11 mouse cellular contexts compared by ENCODE assay signal in genomic region chr7:24325197-24325596, GRCm38 (mm10). TPM values are rescaled to one million over a fixed set of nuclear protein-coding genes. Genes with fewer than 3 reads are reported as not detected.
A peak's percentile ranks its signal among the peaks of the same experiment; 100 is the strongest.
DNase-seq lines count a peak whose midpoint lies in the region; ATAC-seq lines count a peak whose summit lies in the region.
"Had no signal": no experiment of that assay in that cellular context is flagged by ENCODE, and none has a peak within 500 bp of the region (broad histone marks: within the 10 kb centered on the region; RNA-seq: fewer than 3 reads in every experiment).

No protein-coding gene starts in this region.

- ATAC-seq in heart, embryonic 16.5 days (replicated peaks; ENCODE audit: extremely low read depth, insufficient read depth, low FRiP score), result no peak
- ATAC-seq in hindbrain, embryonic 12.5 days (ENCODE audit: low FRiP score), result no peak

- H3K9ac ChIP-seq in heart, embryonic 16.5 days (ENCODE audit: low read length), result no peak overlapping the region
- H3K9ac ChIP-seq in hindbrain, embryonic 12.5 days, result no peak overlapping the region

- H3K36me3 ChIP-seq in heart, embryonic 16.5 days (ENCODE audit: control insufficient read depth, insufficient read depth), result no peaks in the 10 kb centered on the region
- H3K36me3 ChIP-seq in hindbrain, embryonic 12.5 days, result no peaks in the 10 kb centered on the region
- H3K36me3 ChIP-seq: G1E had no signal

- H3K4me2 ChIP-seq in heart, embryonic 16.5 days (ENCODE audit: low read depth, low read length), result peak overlapping the region; percentile 65; the same call in 1 of the 2 replicates
- H3K4me2 ChIP-seq in hindbrain, embryonic 12.5 days (replicated peaks), result peak overlapping the region; percentile 49

- H3K9me3 ChIP-seq in heart, embryonic 16.5 days (replicated peaks; ENCODE audit: control insufficient read depth, low read length), result peaks cover 15% of the 10 kb centered on the region
- H3K9me3 ChIP-seq in hindbrain, embryonic 12.5 days (replicated peaks), result peaks cover 8% of the 10 kb centered on the region

- no peak for DNase-seq in heart, adult 18-20 months
- peak; percentile 53 for DNase-seq in adrenal gland, postnatal 14 days
- peak; percentile 23 for DNase-seq in lung, postnatal 25 days (ENCODE audit: low spot score)
- no peak for DNase-seq in urinary bladder, adult 18-20 months (ENCODE audit: low spot score in 2 of 2)
- DNase-seq in cerebellum, adult 18-20 months, result no peak
- no peak for DNase-seq in cerebellum, adult 9-11 months

- no peak overlapping the region for H3K27ac ChIP-seq in heart, embryonic 16.5 days (ENCODE audit: low read length)
- H3K27ac ChIP-seq in hindbrain, embryonic 12.5 days, result no peak overlapping the region

- no peaks in the 10 kb centered on the region for H3K27me3 ChIP-seq in heart, embryonic 16.5 days (ENCODE audit: control insufficient read depth, insufficient read depth, low read length)
- H3K27me3 ChIP-seq in hindbrain, embryonic 12.5 days, result 0 out of 2 replicates have a peak, but pooled peaks cover 2% of the 10 kb centered on the region

- no peak overlapping the region for H3K4me3 ChIP-seq in heart, embryonic 16.5 days (ENCODE audit: low read length)
- no peak overlapping the region for H3K4me3 ChIP-seq in hindbrain, embryonic 12.5 days

- 88% methylated on average over 6 of the region's 6 CpGs for WGBS in heart, embryonic 16.5 days
- 92% methylated on average over 6 of the region's 6 CpGs for WGBS in hindbrain, embryonic 12.5 days

- H3K4me1 ChIP-seq in heart, embryonic 16.5 days (ENCODE audit: control insufficient read depth, insufficient read depth, low read length), result no peaks in the 10 kb centered on the region
- H3K4me1 ChIP-seq in hindbrain, embryonic 12.5 days, result 0 out of 2 replicates have a peak, but pooled peaks cover 4% of the 10 kb centered on the region

RNA-seq across cellular contexts. Expression of gene Tescl, which starts 8.5 kb away (rescaled TPM):
- polyA plus RNA-seq in heart, embryonic 16.5 days (2015; fragmentation: Nextera tagmentation; extraction: Ambion mirVana), result 0.17 and 0.30 TPM in 2 replicates
- total RNA-seq in heart, adult 18-20 months (2021), result under 1 TPM in 1 of 2 experiments, not detected in 1; 0.32 TPM
- total RNA-seq in adrenal gland, postnatal 14 days (2021), result not detected in 2 replicates
- polyA plus RNA-seq in hindbrain, embryonic 12.5 days (2016; fragmentation: Nextera tagmentation; extraction: Ambion mirVana), result not detected in 2 replicates
- total RNA-seq: common myeloid progenitor, adult 5-6 weeks; G1E; layer of hippocampus, postnatal 25 days had no signal
- polyA plus RNA-seq: G1E had no signal

RNA-seq across cellular contexts. Expression of gene Zfp94, which starts 8.7 kb away (rescaled TPM):
- 5.1 and 5.2 TPM in 2 replicates for polyA plus RNA-seq in heart, embryonic 16.5 days (2015; fragmentation: Nextera tagmentation; extraction: Ambion mirVana)
- total RNA-seq in heart, adult 18-20 months (2021), result 1 to 10 TPM; 2.5 TPM
- total RNA-seq in adrenal gland, postnatal 14 days (2021), result 3.8 and 5.4 TPM in 2 replicates
- 15.6 and 18.2 TPM in 2 replicates for polyA plus RNA-seq in hindbrain, embryonic 12.5 days (2016; fragmentation: Nextera tagmentation; extraction: Ambion mirVana)

RNA-seq across cellular contexts. Expression of gene Lypd5, which starts 23.8 kb away (rescaled TPM):
- polyA plus RNA-seq in heart, embryonic 16.5 days (2015; fragmentation: Nextera tagmentation; extraction: Ambion mirVana), result not detected in 2 replicates
- total RNA-seq in heart, adult 18-20 months (2021), result not detected
- total RNA-seq in adrenal gland, postnatal 14 days (2021), result not detected in 2 replicates
- polyA plus RNA-seq in hindbrain, embryonic 12.5 days (2016; fragmentation: Nextera tagmentation; extraction: Ambion mirVana), result not detected in 2 replicates
- total RNA-seq: common myeloid progenitor, adult 5-6 weeks; G1E; layer of hippocampus, postnatal 25 days had no signal
- polyA plus RNA-seq: G1E had no signal

RNA-seq across cellular contexts. Expression of gene Zfp61, which starts 24.2 kb away (rescaled TPM):
- polyA plus RNA-seq in heart, embryonic 16.5 days (2015; fragmentation: Nextera tagmentation; extraction: Ambion mirVana), result 16.6 and 16.8 TPM in 2 replicates
- total RNA-seq in heart, adult 18-20 months (2021), result 1 to 10 TPM; 2.2 to 2.6 TPM
- total RNA-seq in adrenal gland, postnatal 14 days (2021), result 6.5 and 11.4 TPM in 2 replicates
- polyA plus RNA-seq in hindbrain, embryonic 12.5 days (2016; fragmentation: Nextera tagmentation; extraction: Ambion mirVana), result 45.0 and 46.4 TPM in 2 replicates

RNA-seq across cellular contexts. Expression of gene Kcnn4, which starts 44.9 kb away (rescaled TPM):
- 5.2 and 10.9 TPM in 2 replicates for polyA plus RNA-seq in heart, embryonic 16.5 days (2015; fragmentation: Nextera tagmentation; extraction: Ambion mirVana)
- total RNA-seq in heart, adult 18-20 months (2021), result 1 to 10 TPM in 1 of 2 experiments, under 1 TPM in 1; 0.69 to 2.4 TPM
- 4.9 and 7.3 TPM in 2 replicates for total RNA-seq in adrenal gland, postnatal 14 days (2021)
- polyA plus RNA-seq in hindbrain, embryonic 12.5 days (2016; fragmentation: Nextera tagmentation; extraction: Ambion mirVana), result 2.1 and 2.4 TPM in 2 replicates

Comparison
In these comparisons a context has a peak if more than half of its experiments do, and no peak if none do; other contexts are left out.
1. DNase-seq: peak in adrenal gland, postnatal 14 days (single experiment) and lung, postnatal 25 days (single experiment); none in heart, adult 18-20 months (0 of 2), urinary bladder, adult 18-20 months (0 of 2), cerebellum, adult 18-20 months (0 of 2) and cerebellum, adult 9-11 months (single experiment).